ENCODE assay signal across 22 mouse cellular contexts in the genomic region with DNA sequence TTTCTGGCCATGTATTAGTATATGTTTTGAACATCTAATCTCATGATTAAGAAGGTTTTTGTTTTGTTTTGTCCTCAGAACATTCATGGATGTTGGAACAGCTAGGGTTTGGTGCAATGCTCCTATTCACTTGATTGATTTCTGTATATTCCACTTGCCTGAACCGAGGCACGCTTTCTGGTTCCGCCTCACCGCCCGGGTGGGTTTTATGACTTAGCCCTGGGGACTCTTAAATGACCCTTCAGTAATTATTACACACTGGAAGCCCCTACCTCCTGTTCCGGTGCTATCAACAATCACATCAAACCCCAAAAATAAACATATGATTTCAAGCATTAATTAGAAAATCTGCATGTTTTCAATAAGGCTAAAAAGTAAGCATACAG. TPM values are rescaled to one million over a fixed set of nuclear protein-coding genes. Genes with fewer than 3 reads are reported as not detected.
DNase-seq lines count a peak whose midpoint lies in the region; ATAC-seq and TF ChIP-seq lines count a peak whose summit lies in the region.
"Had no signal": no experiment of that assay in that cellular context is flagged by ENCODE, and none has a peak within 500 bp of the region (broad histone marks: within the 10 kb centered on the region; RNA-seq: fewer than 3 reads in every experiment).

No protein-coding gene starts in this region.

- no peak overlapping the region for H3K4me3 ChIP-seq in forebrain, embryonic 11.5 days (ENCODE audit: low read depth, low read length)
- no peak overlapping the region for H3K4me3 ChIP-seq in forebrain, embryonic 12.5 days (replicated peaks)
- no peak overlapping the region for H3K4me3 ChIP-seq in CH12.LX (replicated peaks in 1 of 3; ENCODE audit: low read depth in 2 of 3, low read length in 2 of 3, poor library complexity in 1 of 3)
- peak overlapping the region; percentile 61; the same call in 1 of the 2 replicates for H3K4me3 ChIP-seq in hindbrain, embryonic 11.5 days (ENCODE audit: low read depth, low read length)
- H3K4me3 ChIP-seq in midbrain, embryonic 14.5 days (replicated peaks; ENCODE audit: low read depth, low read length) = peak overlapping the region; percentile 43
- H3K4me3 ChIP-seq: forebrain, embryonic 13.5 days; heart, embryonic 13.5 days; limb, embryonic 13.5 days had no signal

- TF ChIP-seq RAD21 in CH12.LX (IDR thresholded peaks at IDR 0.05; ENCODE audit: low read depth, low read length) = no peak

- H3K9ac ChIP-seq in forebrain, embryonic 11.5 days (ENCODE audit: low read length) = no peak overlapping the region
- H3K9ac ChIP-seq in forebrain, embryonic 12.5 days = no peak overlapping the region
- H3K9ac ChIP-seq in CH12.LX (ENCODE audit: insufficient read depth, low read depth) = no peak overlapping the region
- peak overlapping the region; percentile 15 for H3K9ac ChIP-seq in hindbrain, embryonic 11.5 days (ENCODE audit: low read depth, low read length)
- peak overlapping the region; percentile 26; the same call in 1 of the 2 replicates for H3K9ac ChIP-seq in midbrain, embryonic 14.5 days (replicated peaks; ENCODE audit: low read length)
- H3K9ac ChIP-seq: forebrain, embryonic 13.5 days; heart, embryonic 13.5 days; limb, embryonic 13.5 days; liver, postnatal 0 days had no signal

- H3K27ac ChIP-seq in forebrain, embryonic 11.5 days (ENCODE audit: low read depth, low read length) = no peak overlapping the region
- H3K27ac ChIP-seq in forebrain, embryonic 12.5 days = no peak overlapping the region
- no peak overlapping the region for H3K27ac ChIP-seq in CH12.LX (ENCODE audit: insufficient read depth, low read depth)
- H3K27ac ChIP-seq in hindbrain, embryonic 11.5 days (ENCODE audit: low read depth, low read length) = 0 out of 2 replicates have a peak overlapping the region, but pooled peaks have one; percentile 43
- no peak overlapping the region for H3K27ac ChIP-seq in midbrain, embryonic 14.5 days (replicated peaks; ENCODE audit: low read depth, low read length)
- H3K27ac ChIP-seq: forebrain, embryonic 13.5 days; heart, embryonic 13.5 days; limb, embryonic 13.5 days had no signal

- no peak for TF ChIP-seq CTCF in CH12.LX (conservative IDR thresholded peaks at IDR 0.05 in 1 of 2, IDR thresholded peaks at IDR 0.05 in 1 of 2; ENCODE audit: low read depth in 2 of 2, low read length in 2 of 2)

- peak; percentile 51 for DNase-seq in forebrain, embryonic 11.5 days (ENCODE audit: low spot score)
- no peak for DNase-seq in CH12.LX (ENCODE audit: extremely low read depth)
- DNase-seq in hindbrain, embryonic 11.5 days (ENCODE audit: low spot score) = no peak
- no peak for DNase-seq in midbrain, embryonic 14.5 days
- no peak for DNase-seq in cerebellum, adult 18-20 months
- DNase-seq in right cerebral cortex, postnatal 14 days = no peak
- DNase-seq in layer of hippocampus, postnatal 36 days = no peak
- DNase-seq: adrenal gland, postnatal 36 days; cerebellum, postnatal 14 days; heart, postnatal 4 days; kidney, adult 11 months; liver, postnatal 0 days; lung, postnatal 4 days; right cerebral cortex, postnatal 4 days had no signal

- in situ Hi-C loops in CH12.LX (cut with MboI; ENCODE audit: low pct_ligation_motif_present, low pct_unique_long_range_greater_than_20kb, low sequenced_read_pairs) = no loop called here

- H3K27me3 ChIP-seq in forebrain, embryonic 11.5 days (ENCODE audit: control insufficient read depth, insufficient read depth, low read length) = peaks cover 78% of the 10 kb centered on the region
- peaks cover 88% of the 10 kb centered on the region for H3K27me3 ChIP-seq in forebrain, embryonic 12.5 days
- no peaks in the 10 kb centered on the region for H3K27me3 ChIP-seq in CH12.LX (replicated peaks)
- peaks cover 31% of the 10 kb centered on the region for H3K27me3 ChIP-seq in hindbrain, embryonic 11.5 days (ENCODE audit: control insufficient read depth, insufficient read depth, low read length)
- H3K27me3 ChIP-seq in midbrain, embryonic 14.5 days (ENCODE audit: control insufficient read depth, insufficient read depth, low read length) = peaks cover 48% of the 10 kb centered on the region

- H3K79me2 ChIP-seq in CH12.LX (replicated peaks; ENCODE audit: control insufficient read depth, extremely low read depth, insufficient read depth, poor library complexity, severe bottlenecking) = no peaks in the 10 kb centered on the region

- TF ChIP-seq POLR2A in CH12.LX (IDR thresholded peaks at IDR 0.05; ENCODE audit: low read depth, low read length) = no peak

- no peak overlapping the region for H3K4me2 ChIP-seq in forebrain, embryonic 11.5 days (ENCODE audit: low read depth, low read length, severe bottlenecking)
- H3K4me2 ChIP-seq in forebrain, embryonic 12.5 days = no peak overlapping the region
- peak overlapping the region; percentile 83; the same call in 1 of the 2 replicates for H3K4me2 ChIP-seq in CH12.LX (ENCODE audit: insufficient read depth, low read depth, poor library complexity, severe bottlenecking)
- H3K4me2 ChIP-seq in hindbrain, embryonic 11.5 days (replicated peaks; ENCODE audit: low read depth, low read length) = peak overlapping the region; percentile 62
- H3K4me2 ChIP-seq in midbrain, embryonic 14.5 days (ENCODE audit: low read length) = peak overlapping the region; percentile 80
- H3K4me2 ChIP-seq: forebrain, embryonic 13.5 days; heart, embryonic 13.5 days; limb, embryonic 13.5 days had no signal

- H3K36me3 ChIP-seq in forebrain, embryonic 11.5 days (ENCODE audit: control insufficient read depth, insufficient read depth, low read length) = no peaks in the 10 kb centered on the region
- no peaks in the 10 kb centered on the region for H3K36me3 ChIP-seq in forebrain, embryonic 12.5 days (replicated peaks)
- H3K36me3 ChIP-seq in CH12.LX (replicated peaks in 1 of 2; ENCODE audit: control insufficient read depth in 1 of 2, insufficient read depth in 1 of 2, low read length in 1 of 2) = no peaks in the 10 kb centered on the region
- no peaks in the 10 kb centered on the region for H3K36me3 ChIP-seq in hindbrain, embryonic 11.5 days (ENCODE audit: control insufficient read depth, insufficient read depth, low read length)
- H3K36me3 ChIP-seq in midbrain, embryonic 14.5 days (ENCODE audit: control insufficient read depth, insufficient read depth, low read length) = no peaks in the 10 kb centered on the region
- H3K36me3 ChIP-seq: heart, embryonic 13.5 days; limb, embryonic 13.5 days had no signal

- 7% methylated on average over 6 of the region's 6 CpGs for WGBS in forebrain, embryonic 11.5 days
- WGBS in forebrain, embryonic 12.5 days = under 1% methylated on average over 6 of the region's 6 CpGs
- WGBS in hindbrain, embryonic 11.5 days = 4% methylated on average over 6 of the region's 6 CpGs
- 5% methylated on average over 6 of the region's 6 CpGs for WGBS in midbrain, embryonic 14.5 days

- no peaks in the 10 kb centered on the region for H3K9me3 ChIP-seq in forebrain, embryonic 11.5 days (ENCODE audit: control insufficient read depth, low read length)
- no peaks in the 10 kb centered on the region for H3K9me3 ChIP-seq in forebrain, embryonic 12.5 days
- no peaks in the 10 kb centered on the region for H3K9me3 ChIP-seq in CH12.LX (replicated peaks; ENCODE audit: low read length)
- no peaks in the 10 kb centered on the region for H3K9me3 ChIP-seq in hindbrain, embryonic 11.5 days (ENCODE audit: control insufficient read depth, low read length)
- no peaks in the 10 kb centered on the region for H3K9me3 ChIP-seq in midbrain, embryonic 14.5 days (ENCODE audit: control insufficient read depth, low read length)
- H3K9me3 ChIP-seq: forebrain, embryonic 13.5 days; heart, embryonic 13.5 days; limb, embryonic 13.5 days had no signal

- peaks cover 15% of the 10 kb centered on the region for H3K4me1 ChIP-seq in forebrain, embryonic 11.5 days (replicated peaks; ENCODE audit: control insufficient read depth, insufficient read depth, low read length)
- H3K4me1 ChIP-seq in forebrain, embryonic 12.5 days = peaks cover 38% of the 10 kb centered on the region
- peaks cover 3 to 37% of the 10 kb centered on the region in 2 experiments; a peak in 2 of 4 replicates for H3K4me1 ChIP-seq in CH12.LX (ENCODE audit: control insufficient read depth in 1 of 2, insufficient read depth in 2 of 2)
- H3K4me1 ChIP-seq in hindbrain, embryonic 11.5 days (replicated peaks; ENCODE audit: control insufficient read depth, insufficient read depth, low read length) = 0 out of 2 replicates have a peak, but pooled peaks cover 3% of the 10 kb centered on the region
- peaks cover 11% of the 10 kb centered on the region; the same call in 1 of the 2 replicates for H3K4me1 ChIP-seq in midbrain, embryonic 14.5 days (ENCODE audit: control insufficient read depth, insufficient read depth, low read length)

- dilution Hi-C loops in CH12.LX (cut with MboI; ENCODE audit: extremely low pct_ligation_motif_present, extremely low pct_unique_long_range_greater_than_20kb, low sequenced_read_pairs) = no loop called here

- ATAC-seq in forebrain, embryonic 11.5 days (replicated peaks; ENCODE audit: low FRiP score) = no peak
- ATAC-seq in forebrain, embryonic 12.5 days (ENCODE audit: low FRiP score) = no peak
- ATAC-seq in hindbrain, embryonic 11.5 days (ENCODE audit: low FRiP score) = no peak
- no peak for ATAC-seq in midbrain, embryonic 14.5 days (ENCODE audit: low FRiP score, low TSS enrichment)
- ATAC-seq: forebrain, embryonic 13.5 days; liver, postnatal 0 days had no signal

- TF ChIP-seq EP300 in CH12.LX (IDR thresholded peaks at IDR 0.05; ENCODE audit: low read length) = no peak

TF ChIP-seq in CH12.LX, 34 proteins besides CTCF, POLR2A, EP300 and RAD21:
- TF ChIP-seq SIN3A (IDR thresholded peaks at IDR 0.05; ENCODE audit: low read length) (no peak), JUND (conservative IDR thresholded peaks at IDR 0.05; ENCODE audit: low read depth, low read length) (no peak), BHLHE40 (IDR thresholded peaks at IDR 0.05; ENCODE audit: low read depth, low read length) (peak; percentile 56), MXI1 (IDR thresholded peaks at IDR 0.05; ENCODE audit: low read depth, low read length) (no peak), GABPA (IDR thresholded peaks at IDR 0.05; ENCODE audit: insufficient replicate concordance, low read depth, low read length) (no peak), CHD2 (IDR thresholded peaks at IDR 0.05; ENCODE audit: low read length) (no peak), UBTF (IDR thresholded peaks at IDR 0.05; ENCODE audit: low read depth, low read length) (no peak), MAX (IDR thresholded peaks at IDR 0.05; ENCODE audit: low read length) (no peak)
TF ChIP-seq in CH12.LX: peak in this region for 1.

RNA-seq across cellular contexts. Expression of gene Pax3, which starts 9.2 kb away (rescaled TPM):
- 4.4 and 4.7 TPM in 2 replicates for polyA plus RNA-seq in forebrain, embryonic 11.5 days (2014; fragmentation: Nextera tagmentation; extraction: Ambion mirVana)
- polyA plus RNA-seq in forebrain, embryonic 12.5 days (2016; fragmentation: Nextera tagmentation; extraction: Ambion mirVana) = 3.3 and 3.6 TPM in 2 replicates
- total RNA-seq in CH12.LX (2012; rRNA removed) (not detected in 2 replicates), CH12.LX (2014; rRNA removed) (0.08 TPM in 1 of 2 replicates, not detected in the other)
- 0.08 and 0.10 TPM in 2 replicates for polyA plus RNA-seq in CH12.LX (2012; ENCODE audit: insufficient read length, low read depth)
- 48.3 and 49.2 TPM in 2 replicates for polyA plus RNA-seq in hindbrain, embryonic 11.5 days (2014; fragmentation: Nextera tagmentation; extraction: Ambion mirVana)
- 16.0 and 23.6 TPM in 2 replicates for polyA plus RNA-seq in midbrain, embryonic 14.5 days (2014; fragmentation: Nextera tagmentation; extraction: Ambion mirVana)
- total RNA-seq in layer of hippocampus, postnatal 36 days (2021) = not detected
- total RNA-seq: adrenal gland, postnatal 36 days; layer of hippocampus, adult 18-20 months; left cerebral cortex, adult 8-10 months; monocyte, adult 5-6 weeks had no signal
- polyA plus RNA-seq: gonadal fat pad, adult 2 months; liver, postnatal 0 days had no signal

Comparison
In these comparisons a context has a peak if more than half of its experiments do, and no peak if none do; other contexts are left out.
1. H3K4me2 ChIP-seq: peak in CH12.LX (single experiment), hindbrain, embryonic 11.5 days (single experiment) and midbrain, embryonic 14.5 days (single experiment); none in forebrain, embryonic 11.5 days (single experiment) and forebrain, embryonic 12.5 days (single experiment).
2. H3K4me3 ChIP-seq: peak in hindbrain, embryonic 11.5 days (single experiment) and midbrain, embryonic 14.5 days (single experiment); none in forebrain, embryonic 11.5 days (single experiment), forebrain, embryonic 12.5 days (single experiment) and CH12.LX (0 of 3).
3. H3K9ac ChIP-seq: peak in hindbrain, embryonic 11.5 days (single experiment) and midbrain, embryonic 14.5 days (single experiment); none in forebrain, embryonic 11.5 days (single experiment), forebrain, embryonic 12.5 days (single experiment) and CH12.LX (single experiment).